Mouse (Mus musculus) CD4-positive helper T cell, adult 2 months (primary cell): ENCODE measurements around the gene Snai1.
A peak's percentile ranks its signal among the peaks of the same experiment; 100 is the strongest.

ENCODE experiments used
- DNase-seq: peaks from one replicate; pipeline ENCODE4 v3.0.0-alpha.2; 2012; ENCODE audit warnings: low read depth, missing footprints, low spot score

The Snai1 gene

GRCm38 (mm10) chr2:167550341-167550854 lies 12.4 kb downstream of the Snai1 start:
- no peak for DNase-seq

GRCm38 (mm10) chr2:167551342-167551920 lies 13.4 kb downstream of the Snai1 start:
- no peak for DNase-seq

- no peak for DNase-seq
These were observed 14.3 kb downstream of the Snai1 start for GRCm38 (mm10) chr2:167552292-167552691.

- DNase-seq, result no peak
These were observed 15.0 kb downstream of the Snai1 start for GRCm38 (mm10) chr2:167552927-167553402.

GRCm38 (mm10) chr2:167555766-167556165 lies 17.8 kb downstream of the Snai1 start:
- DNase-seq, result no peak

- no peak for DNase-seq
These were observed 21.4 kb downstream of the Snai1 start for GRCm38 (mm10) chr2:167559413-167559812.

- no peak for DNase-seq
These were observed 24.1 kb downstream of the Snai1 start for GRCm38 (mm10) chr2:167562101-167562500.

- DNase-seq, result no peak
These were observed 25.0 kb downstream of the Snai1 start for GRCm38 (mm10) chr2:167563035-167563434.

- DNase-seq, result no peak
These were observed 25.7 kb downstream of the Snai1 start for GRCm38 (mm10) chr2:167563703-167564102.

GRCm38 (mm10) chr2:167564551-167565311 lies 26.7 kb downstream of the Snai1 start:
- DNase-seq, result no peak

- DNase-seq, result no peak
These were observed 27.3 kb downstream of the Snai1 start for GRCm38 (mm10) chr2:167565312-167565656.

GRCm38 (mm10) chr2:167565682-167566081 lies 27.7 kb downstream of the Snai1 start:
- DNase-seq, result no peak

GRCm38 (mm10) chr2:167568112-167568511 lies 30.1 kb downstream of the Snai1 start:
- DNase-seq, result no peak

- DNase-seq, result no peak
These were observed 32.1 kb downstream of the Snai1 start for GRCm38 (mm10) chr2:167569934-167570651.

- no peak for DNase-seq
These were observed 32.8 kb downstream of the Snai1 start for GRCm38 (mm10) chr2:167570815-167571214.

- DNase-seq, result no peak
These were observed 33.6 kb downstream of the Snai1 start for GRCm38 (mm10) chr2:167571442-167572220.

GRCm38 (mm10) chr2:167574814-167575213 lies 36.8 kb downstream of the Snai1 start:
- no peak for DNase-seq

GRCm38 (mm10) chr2:167575581-167575980 lies 37.6 kb downstream of the Snai1 start:
- no peak for DNase-seq

- DNase-seq, result no peak
These were observed 38.2 kb downstream of the Snai1 start for GRCm38 (mm10) chr2:167576121-167576620.

GRCm38 (mm10) chr2:167577186-167577785 lies 39.3 kb downstream of the Snai1 start:
- no peak for DNase-seq

- peak; percentile 17 for DNase-seq
These were observed 40.5 kb downstream of the Snai1 start for GRCm38 (mm10) chr2:167578521-167578920.
